Mouse (Mus musculus) hindbrain, embryonic 11.5 days (tissue): Measurements from ENCODE around the gene Etl4. TPM values are rescaled to one million over a fixed set of nuclear protein-coding genes. Genes with fewer than 3 reads are reported as not detected.
A peak's percentile ranks its signal among the peaks of the same experiment; 100 is the strongest.

Experiments used
- ATAC-seq: fragments of 200-750 bp; cut with Nextera tagmentation; 2 replicates; pipeline ENCODE4 v1.8.0; 2017; ENCODE audit warnings: mild to moderate bottlenecking, moderate TSS enrichment, moderate library complexity; ENCODE audit not compliant: low FRiP score
- DNase-seq: peaks from one replicate; pipeline ENCODE4 v3.0.0-alpha.2; 2015; ENCODE audit warnings: low spot score
- H3K27ac ChIP-seq: fragments of 300-500 bp; sonication (generic); 2 replicates; pipeline ENCODE4 v1.5.1; 2014; ENCODE audit warnings: mild to moderate bottlenecking, low read depth, low read length
- H3K27me3 ChIP-seq: fragments of 300-500 bp; sonication (generic); 2 replicates; pipeline ENCODE4 v1.6.1; 2014; ENCODE audit warnings: mild to moderate bottlenecking, low read length, moderate library complexity, mixed read lengths; ENCODE audit not compliant: control insufficient read depth, insufficient read depth
- H3K36me3 ChIP-seq: fragments of 300-500 bp; sonication (generic); 2 replicates; pipeline ENCODE4 v1.6.1; 2014; ENCODE audit warnings: mild to moderate bottlenecking, low read length, moderate library complexity, mixed read lengths; ENCODE audit not compliant: control insufficient read depth, insufficient read depth
- H3K4me1 ChIP-seq: fragments of 300-500 bp; sonication (generic); replicated peaks from 2 replicates; pipeline ENCODE4 v1.6.1; 2014; ENCODE audit warnings: low read length, mixed read lengths; ENCODE audit not compliant: control insufficient read depth, insufficient read depth
- H3K4me2 ChIP-seq: fragments of 300-500 bp; sonication (generic); replicated peaks from 2 replicates; pipeline ENCODE4 v1.6.1; 2014; ENCODE audit warnings: mild to moderate bottlenecking, low read depth, low read length
- H3K4me3 ChIP-seq: fragments of 300-500 bp; sonication (generic); 2 replicates; pipeline ENCODE4 v1.5.1; 2014; ENCODE audit warnings: low read depth, low read length
- H3K9ac ChIP-seq: fragments of 300-500 bp; sonication (generic); 2 replicates; pipeline ENCODE4 v1.6.1; 2014; ENCODE audit warnings: low read depth, low read length
- H3K9me3 ChIP-seq: fragments of 300-500 bp; sonication (generic); 2 replicates; pipeline ENCODE4 v1.6.1; 2016; ENCODE audit warnings: low read length; ENCODE audit not compliant: control insufficient read depth
- WGBS: fragments of 180-500 bp; shearing (Covaris S2); extraction: QIAGEN DNeasy Blood & Tissue Kit; methylation state at CpG from one replicate; pipeline ENCODE4 v1.1.7; 2014; 5-methylcytosine and 5-hydroxymethylcytosine counted together
- polyA plus RNA-seq: library from polyadenylated mRNA; unstranded; fragments of >200 nt; fragmentation: Nextera tagmentation; extraction: Ambion mirVana; gene quantifications from 2 replicates; pipeline ENCODE4 v1.2.1, GENCODE M21; 2014

The Etl4 gene
- polyA plus RNA-seq, 1 experiment from 2014 or later = 26.2 TPM

GRCm38 (mm10) chr2:20446180-20446579 lies 536.6 kb downstream of the Etl4 start:
- ATAC-seq (no peak), DNase-seq (no peak)
- no peaks in the 10 kb centered on the region for H3K9me3 ChIP-seq
- H3K4me2 ChIP-seq = no peak overlapping the region
- H3K4me3 ChIP-seq = no peak overlapping the region
- H3K27me3 ChIP-seq = no peaks in the 10 kb centered on the region
- WGBS = 87% methylated on average over 4 of the region's 4 CpGs
- H3K9ac ChIP-seq = no peak overlapping the region
- H3K27ac ChIP-seq = no peak overlapping the region
- no peaks in the 10 kb centered on the region for H3K4me1 ChIP-seq
- H3K36me3 ChIP-seq = no peaks in the 10 kb centered on the region

GRCm38 (mm10) chr2:20450945-20451344 lies 541.4 kb downstream of the Etl4 start:
- Histone ChIP-seq H3K36me3 (no peaks in the 10 kb centered on the region), H3K4me1 (no peaks in the 10 kb centered on the region), H3K9me3 (no peaks in the 10 kb centered on the region), H3K4me3 (no peak overlapping the region), H3K9ac (no peak overlapping the region), H3K27me3 (no peaks in the 10 kb centered on the region), H3K27ac (no peak overlapping the region), H3K4me2 (no peak overlapping the region)
- DNase-seq (no peak), ATAC-seq (no peak)
- 51% methylated on average over 3 of the region's 3 CpGs for WGBS

- Histone ChIP-seq H3K9me3 (no peaks in the 10 kb centered on the region), H3K9ac (no peak overlapping the region), H3K27ac (no peak overlapping the region), H3K4me3 (no peak overlapping the region), H3K4me2 (no peak overlapping the region), H3K27me3 (no peaks in the 10 kb centered on the region), H3K36me3 (no peaks in the 10 kb centered on the region), H3K4me1 (no peaks in the 10 kb centered on the region)
- 65% methylated on average over 3 of the region's 3 CpGs for WGBS
- no peak for ATAC-seq
- DNase-seq = no peak
Measured at GRCm38 (mm10) chr2:20453506-20454206, 544.1 kb downstream of the Etl4 start.

GRCm38 (mm10) chr2:20479199-20479598 lies 569.6 kb downstream of the Etl4 start:
- Histone ChIP-seq H3K27me3 (no peaks in the 10 kb centered on the region), H3K9me3 (no peaks in the 10 kb centered on the region), H3K36me3 (no peaks in the 10 kb centered on the region), H3K4me1 (no peaks in the 10 kb centered on the region), H3K4me2 (no peak overlapping the region), H3K4me3 (no peak overlapping the region), H3K9ac (no peak overlapping the region), H3K27ac (no peak overlapping the region)
- DNase-seq = no peak
- WGBS = 86% methylated on average over 2 of the region's 2 CpGs
- ATAC-seq = no peak

GRCm38 (mm10) chr2:20486137-20486788 lies 576.7 kb downstream of the Etl4 start:
- Histone ChIP-seq H3K36me3 (no peaks in the 10 kb centered on the region), H3K9me3 (no peaks in the 10 kb centered on the region), H3K4me2 (no peak overlapping the region), H3K4me3 (no peak overlapping the region), H3K27me3 (no peaks in the 10 kb centered on the region), H3K4me1 (no peaks in the 10 kb centered on the region), H3K27ac (no peak overlapping the region), H3K9ac (no peak overlapping the region)
- WGBS = 9% methylated on average over 2 of the region's 2 CpGs
- peak; percentile 61; the same call in 1 of the 2 replicates for ATAC-seq
- DNase-seq = peak; percentile 10

- no peak for ATAC-seq
- Histone ChIP-seq H3K4me2 (no peak overlapping the region), H3K4me1 (no peaks in the 10 kb centered on the region), H3K9me3 (no peaks in the 10 kb centered on the region), H3K36me3 (no peaks in the 10 kb centered on the region), H3K9ac (no peak overlapping the region), H3K27me3 (no peaks in the 10 kb centered on the region), H3K27ac (no peak overlapping the region), H3K4me3 (no peak overlapping the region)
- no peak for DNase-seq
- 86% methylated on average over 3 of the region's 3 CpGs for WGBS
Measured at GRCm38 (mm10) chr2:20489090-20489489, 579.5 kb downstream of the Etl4 start.

- no peaks in the 10 kb centered on the region for H3K4me1 ChIP-seq
- H3K4me3 ChIP-seq = no peak overlapping the region
- no peak overlapping the region for H3K27ac ChIP-seq
- H3K9me3 ChIP-seq = no peaks in the 10 kb centered on the region
- H3K27me3 ChIP-seq = no peaks in the 10 kb centered on the region
- no peak for DNase-seq
- 49% methylated on average over 2 of the region's 2 CpGs for WGBS
- no peak overlapping the region for H3K4me2 ChIP-seq
- no peaks in the 10 kb centered on the region for H3K36me3 ChIP-seq
- no peak for ATAC-seq
- no peak overlapping the region for H3K9ac ChIP-seq
Measured at GRCm38 (mm10) chr2:20492125-20492524, 582.5 kb downstream of the Etl4 start.

- ATAC-seq = no peak
- 83% methylated on average over 2 of the region's 2 CpGs for WGBS
Measured at GRCm38 (mm10) chr2:20493806-20494205, 584.2 kb downstream of the Etl4 start.

GRCm38 (mm10) chr2:20494666-20495065 lies 585.1 kb downstream of the Etl4 start:
- Histone ChIP-seq H3K4me3 (no peak overlapping the region), H3K27me3 (no peaks in the 10 kb centered on the region), H3K27ac (no peak overlapping the region), H3K9ac (no peak overlapping the region), H3K4me2 (no peak overlapping the region), H3K4me1 (no peaks in the 10 kb centered on the region), H3K36me3 (no peaks in the 10 kb centered on the region), H3K9me3 (no peaks in the 10 kb centered on the region)
- WGBS = 21% methylated on average over 3 of the region's 3 CpGs
- DNase-seq (peak; percentile 83), ATAC-seq (peak; percentile 68; the same call in 1 of the 2 replicates)

More at GRCm38 (mm10) chr2:20493806-20494205, 584.2 kb downstream of the Etl4 start:
- no peak overlapping the region for H3K27ac ChIP-seq
- H3K4me1 ChIP-seq = no peaks in the 10 kb centered on the region
- no peak overlapping the region for H3K4me3 ChIP-seq
- H3K9me3 ChIP-seq = no peaks in the 10 kb centered on the region
- no peak for DNase-seq
- no peak overlapping the region for H3K9ac ChIP-seq
- no peaks in the 10 kb centered on the region for H3K36me3 ChIP-seq
- H3K27me3 ChIP-seq = no peaks in the 10 kb centered on the region
- H3K4me2 ChIP-seq = no peak overlapping the region
